Mouse (Mus musculus) common myeloid progenitor, adult 5-6 weeks (primary cell): ENCODE measurements around the gene Entpd1. TPM values are rescaled to one million over a fixed set of nuclear protein-coding genes. Genes with fewer than 3 reads are reported as not detected.
"Not testable (repeated sequence)": the region's sequence is repeated elsewhere in the genome, so short reads cannot be mapped to it uniquely, and the experiment has no call there.

ENCODE experiments used
- ATAC-seq: replicated peaks from 2 replicates; pipeline ENCODE4 v1.8.0; 2016; ENCODE audit warnings: low read depth, mild to moderate bottlenecking, moderate TSS enrichment, inconsistent platforms; ENCODE audit not compliant: poor library complexity, severe bottlenecking
- total RNA-seq: library from RNA; stranded (forward); fragments of 200-1000, 187-1606 nt; gene quantifications from 2 replicates; pipeline ENCODE4 v1.2.3, GENCODE M21; 2017

Gene Entpd1
- total RNA-seq: 7.8 and 11.9 TPM in 2 replicates

DNA sequence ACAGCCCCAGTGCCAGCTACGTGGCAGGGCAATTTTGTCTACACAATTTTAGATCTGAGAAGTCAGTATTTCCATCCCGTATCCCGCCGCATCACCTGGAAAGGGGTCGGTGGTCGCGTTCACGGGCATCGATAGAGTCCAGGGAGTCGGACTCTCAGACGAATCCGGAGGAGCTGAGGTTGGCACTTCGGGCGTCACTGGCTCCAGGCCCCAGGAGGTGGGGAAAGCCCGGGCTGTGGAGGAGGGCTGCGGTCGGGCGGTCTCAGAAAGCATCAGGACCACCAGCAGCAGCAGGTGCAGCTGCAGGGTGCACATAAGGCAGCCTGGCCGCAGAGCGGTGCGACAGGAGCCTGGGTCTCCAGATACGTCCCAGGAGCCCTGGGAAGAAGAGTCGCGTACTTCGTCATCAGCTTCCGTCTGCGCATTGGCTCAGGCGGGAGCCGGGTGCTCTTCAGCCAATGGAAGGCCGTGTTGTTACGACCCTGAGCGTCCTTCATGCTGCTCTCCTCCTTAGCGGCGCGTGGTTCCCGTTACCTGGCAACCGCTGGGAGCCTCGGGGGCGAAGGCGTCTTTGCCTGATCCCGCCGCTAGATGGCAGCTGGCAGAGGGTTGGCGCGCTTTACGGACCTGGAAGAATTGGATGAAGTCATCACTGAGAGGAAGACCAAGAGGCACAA, at the start of gene Entpd1, which contains the start of gene Tctn3:
Entpd1 (plus strand) TSS at position 537 of the 677 bp plus-strand sequence.
Tctn3 (minus strand) TSS at position 404 of the 677 bp plus-strand sequence.
- peak; percentile 99 for ATAC-seq

DNA sequence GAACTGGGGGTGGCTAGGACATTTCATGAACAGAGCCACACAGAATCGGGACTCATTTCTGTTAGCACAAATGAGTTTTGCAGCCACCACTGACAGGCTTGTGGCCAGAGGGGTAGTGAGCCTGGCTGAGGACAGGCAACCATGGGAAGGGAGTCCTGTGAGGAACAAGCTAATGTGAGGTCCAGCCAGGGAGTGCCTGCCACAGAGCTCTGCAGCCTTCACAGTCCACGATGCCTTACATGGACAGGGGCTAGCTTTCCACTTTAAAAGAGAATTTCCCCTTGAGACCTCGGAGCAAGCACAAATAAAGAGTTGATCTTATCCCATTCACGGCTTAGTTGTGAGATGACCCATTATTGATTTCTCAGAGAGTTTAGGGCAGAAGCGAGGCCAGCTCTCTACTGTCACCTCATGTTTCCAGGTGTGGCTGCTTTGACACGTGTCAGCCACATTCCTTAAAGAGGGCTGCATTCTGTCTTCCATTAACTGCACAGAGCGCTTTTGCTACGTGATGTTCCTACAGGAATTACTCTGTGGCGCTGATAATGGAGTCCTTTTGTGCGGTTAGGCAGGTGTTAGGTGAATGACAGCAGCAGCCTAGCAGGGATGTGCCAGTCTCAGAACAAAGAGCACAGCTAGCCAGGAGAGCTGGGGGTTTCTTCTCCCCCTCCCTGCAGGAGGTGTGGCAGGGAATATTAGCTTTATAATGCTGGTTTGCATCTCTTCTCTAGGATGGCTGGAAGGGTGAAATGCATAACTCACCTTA, 48.1 kb upstream of the Entpd1 start:
- no peak for ATAC-seq

DNA sequence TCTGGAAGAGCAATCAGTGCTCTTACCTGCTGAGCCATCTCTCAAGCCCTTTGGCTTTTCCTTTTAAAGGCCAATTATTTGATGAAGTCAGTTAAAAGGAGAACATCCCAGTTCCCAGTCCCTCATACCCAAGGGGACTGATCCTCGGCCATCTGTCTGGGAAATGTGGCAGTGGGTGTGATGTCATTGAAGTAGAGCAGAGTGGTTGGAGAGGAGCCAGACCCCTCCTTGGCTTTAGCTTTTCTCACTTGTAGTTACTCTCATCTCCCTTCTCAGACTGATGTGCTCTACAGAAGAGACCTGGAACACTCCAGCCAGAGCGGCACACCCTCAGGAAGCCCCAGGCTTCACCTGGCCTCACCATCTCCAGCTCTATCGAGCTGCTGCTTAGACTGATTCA, 44.5 kb upstream of the Entpd1 start:
- ATAC-seq: no peak

DNA sequence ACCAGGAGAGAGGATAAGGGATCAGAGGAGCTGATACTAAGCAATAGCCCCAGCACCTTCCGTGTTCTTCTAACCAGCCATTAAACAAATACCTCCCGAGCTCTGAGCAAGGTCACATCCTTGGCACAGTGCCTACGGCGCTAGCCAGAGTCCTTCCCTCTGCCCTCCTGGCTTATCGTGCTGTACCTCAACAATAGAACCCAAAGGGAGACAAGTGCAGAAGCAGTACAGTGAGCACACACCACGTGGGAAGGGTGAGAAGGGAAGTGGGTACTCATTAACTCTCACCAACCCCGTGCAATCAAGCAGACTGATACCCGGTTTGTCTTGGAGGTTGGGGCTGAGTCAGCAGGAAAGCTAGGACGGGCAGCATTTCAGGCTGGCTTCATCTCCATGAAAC, 41.4 kb upstream of the Entpd1 start:
- no peak for ATAC-seq

DNA sequence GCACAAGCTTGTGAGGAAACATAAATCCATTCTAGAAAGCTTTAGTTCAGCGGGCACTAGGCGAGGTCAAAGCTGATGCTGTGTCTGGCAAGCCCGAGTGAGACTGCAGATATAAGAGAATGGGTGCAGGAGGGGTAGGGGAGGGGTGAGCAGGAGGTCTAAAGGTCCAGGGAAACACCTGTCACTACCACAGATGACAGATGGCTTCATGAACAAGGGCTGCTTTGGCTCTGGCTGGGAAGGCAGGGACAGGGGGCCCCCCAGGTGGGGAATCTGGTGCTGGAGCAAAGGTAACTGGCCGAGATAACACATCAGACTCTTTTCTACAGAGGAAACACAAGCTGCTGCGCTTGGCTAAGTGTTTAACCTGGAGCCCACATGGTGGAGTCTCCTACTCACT, 36.7 kb upstream of the Entpd1 start:
- no peak for ATAC-seq

DNA sequence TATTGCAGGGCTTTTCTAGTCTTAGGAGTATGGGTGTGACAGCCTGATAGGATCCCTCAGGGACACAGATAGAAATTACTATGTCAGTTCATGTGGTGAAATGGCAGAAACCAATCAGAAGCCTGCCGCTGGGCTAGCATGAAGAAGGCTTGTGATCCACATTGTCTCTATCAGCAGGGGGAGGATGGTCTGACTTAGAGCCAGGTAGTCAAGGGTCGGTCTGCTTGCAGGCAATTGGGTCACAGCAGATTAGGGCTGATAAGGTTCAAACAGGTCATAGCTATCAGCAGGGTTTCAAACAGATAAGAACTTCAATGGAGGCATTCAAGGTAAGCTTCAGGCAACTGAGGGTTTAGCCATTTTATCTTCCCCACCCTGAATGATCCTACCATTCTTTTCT, 31.3 kb upstream of the Entpd1 start:
- ATAC-seq: no peak

DNA sequence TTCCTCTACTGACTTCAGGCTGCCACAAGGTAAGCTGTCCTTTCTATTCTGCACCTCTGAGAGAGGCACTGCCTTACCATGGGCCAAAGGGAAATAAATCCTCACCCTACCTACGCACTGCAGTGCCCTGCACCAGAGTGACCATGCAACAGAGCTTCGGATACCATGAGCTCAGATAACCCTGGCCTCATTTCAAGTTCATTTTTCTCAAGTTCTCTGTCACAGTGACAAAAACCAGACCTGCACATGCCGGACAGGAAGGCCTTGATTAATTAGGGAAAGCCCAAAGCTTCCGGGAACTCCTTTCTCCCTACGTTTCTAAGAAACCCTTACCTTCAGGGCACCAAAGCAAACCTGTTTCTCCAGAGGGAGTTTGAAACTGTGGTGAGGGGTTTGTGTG, 30.5 kb upstream of the Entpd1 start:
- no peak for ATAC-seq

DNA sequence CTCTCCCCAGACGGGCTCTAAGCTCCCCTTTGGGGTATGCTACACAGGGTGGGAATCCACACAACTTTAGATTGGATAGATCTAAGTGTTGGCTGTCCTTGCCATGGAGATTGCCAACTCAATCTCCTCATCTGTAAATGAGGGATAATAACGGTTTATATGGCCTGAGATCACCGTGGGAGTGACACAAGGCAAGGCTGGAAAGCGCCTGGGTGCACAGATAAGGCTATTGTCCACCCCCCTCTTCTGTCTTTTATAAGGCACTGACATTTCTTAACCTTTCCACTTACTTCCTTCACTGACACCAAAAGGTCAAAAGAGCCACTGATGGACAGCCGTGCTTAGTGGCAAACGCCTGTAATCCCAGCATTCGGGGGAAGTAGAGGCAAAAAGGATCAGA, 25.3 kb upstream of the Entpd1 start:
- no peak for ATAC-seq

DNA sequence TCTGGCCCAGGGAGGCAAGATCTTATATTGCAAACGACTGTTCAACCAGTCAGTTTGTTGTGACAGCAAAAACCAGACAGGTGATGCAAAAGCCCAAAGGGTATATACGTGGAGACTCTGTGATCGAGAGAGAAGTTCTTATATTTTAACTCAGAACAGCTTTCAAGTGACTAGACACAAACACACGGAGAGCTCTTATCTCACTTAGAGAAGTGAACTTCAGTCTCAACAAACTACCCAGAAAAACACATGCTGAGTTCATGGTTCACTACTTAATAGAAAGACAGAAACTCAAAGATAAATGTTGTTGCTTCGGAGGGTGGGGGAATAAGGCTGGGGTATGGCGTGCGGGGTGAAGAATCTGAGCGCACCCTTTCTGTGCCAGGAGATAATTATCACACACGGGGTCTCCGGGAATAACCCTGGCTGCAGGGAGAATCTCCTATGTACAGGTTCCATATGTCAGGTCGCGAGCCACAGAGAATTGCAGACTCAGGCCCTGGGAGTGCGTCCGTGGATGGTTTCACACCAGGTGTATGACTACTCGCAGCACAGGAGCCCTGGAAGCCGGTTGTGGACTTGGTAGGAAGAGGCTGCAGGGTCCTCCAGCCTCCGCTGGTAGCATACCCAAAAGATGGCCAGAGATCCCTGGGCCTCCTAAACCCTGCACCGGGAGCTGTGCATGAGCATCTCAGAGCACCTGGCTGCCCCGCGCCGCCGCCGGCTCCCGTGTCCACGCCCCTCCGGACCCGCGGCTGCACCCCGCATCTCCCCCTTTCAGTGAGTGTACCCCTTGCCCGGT, 24.5 kb upstream of the Entpd1 start:
- no peak for ATAC-seq

DNA sequence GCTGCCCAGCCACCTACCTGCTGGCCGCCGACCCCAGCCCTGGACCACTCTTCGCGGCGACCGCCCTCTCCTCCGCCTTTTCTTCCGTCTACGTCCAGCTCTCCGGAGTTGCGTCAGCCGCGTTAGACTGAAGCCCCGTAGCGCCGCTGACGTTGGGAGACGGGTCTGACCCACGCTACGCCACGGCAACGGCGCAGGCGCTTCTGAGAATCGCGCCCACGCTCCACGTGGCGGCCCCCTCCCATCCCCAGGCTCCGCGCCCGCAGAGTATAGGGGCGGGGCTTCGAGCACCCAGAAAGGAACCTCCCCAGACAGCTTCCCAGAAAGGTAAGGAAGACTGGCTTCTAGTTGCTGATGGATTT, 23.9 kb upstream of the Entpd1 start, which contains the start of gene Aldh18a1:
Aldh18a1 (minus strand) TSS at position 171 of the 362 bp plus-strand sequence.
- ATAC-seq: peak; percentile 91

DNA sequence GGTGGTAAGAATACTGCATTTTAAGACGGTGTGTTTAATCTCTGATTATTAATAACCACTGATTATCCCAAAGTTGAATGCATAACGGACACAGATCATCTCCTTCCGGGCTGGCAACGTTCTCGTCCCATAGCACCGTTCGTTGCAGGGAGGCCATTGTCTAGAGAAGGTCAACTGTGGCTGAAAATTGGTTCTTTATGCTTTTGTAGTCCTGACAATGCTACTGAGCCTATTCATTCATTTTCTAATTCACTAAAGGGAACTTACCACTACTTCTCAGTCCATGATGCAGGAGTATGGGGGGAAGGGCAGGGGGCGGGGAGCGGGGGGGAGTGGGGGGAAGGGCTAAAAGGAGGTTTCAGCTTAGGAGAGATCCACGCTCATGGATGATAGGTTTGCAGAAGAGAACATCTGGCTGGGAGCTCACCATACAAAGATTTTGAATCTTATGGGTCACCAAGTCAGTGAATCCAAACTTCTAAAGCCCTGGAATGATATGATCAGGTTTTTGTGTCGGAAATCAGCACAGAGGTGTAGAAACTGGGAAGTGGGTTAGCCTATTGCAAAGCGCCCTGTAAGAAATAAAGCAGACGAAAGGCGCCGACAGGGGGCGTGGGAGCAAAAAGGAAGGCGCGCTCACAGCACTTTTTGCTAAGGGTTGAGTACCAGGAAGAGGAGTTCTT, 23.2 kb upstream of the Entpd1 start:
- ATAC-seq: peak; percentile 80

DNA sequence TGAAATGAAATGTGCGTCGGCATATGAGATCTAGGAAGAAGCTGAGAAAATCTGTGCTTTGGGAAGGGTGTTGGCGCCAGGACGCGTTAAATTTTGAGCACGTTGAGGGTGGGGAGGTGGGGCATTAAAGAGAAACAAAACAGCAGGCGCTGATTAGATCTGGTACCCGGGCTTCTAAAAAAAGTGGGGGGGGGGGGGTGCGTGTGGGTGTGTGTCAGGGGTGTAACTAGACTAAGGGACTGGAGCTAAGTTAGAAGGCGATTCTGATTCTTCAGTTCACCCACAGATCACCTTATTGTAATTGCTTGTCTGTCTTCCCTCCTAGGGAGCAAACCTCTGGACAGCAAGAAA, 22.7 kb upstream of the Entpd1 start:
- no peak for ATAC-seq

DNA sequence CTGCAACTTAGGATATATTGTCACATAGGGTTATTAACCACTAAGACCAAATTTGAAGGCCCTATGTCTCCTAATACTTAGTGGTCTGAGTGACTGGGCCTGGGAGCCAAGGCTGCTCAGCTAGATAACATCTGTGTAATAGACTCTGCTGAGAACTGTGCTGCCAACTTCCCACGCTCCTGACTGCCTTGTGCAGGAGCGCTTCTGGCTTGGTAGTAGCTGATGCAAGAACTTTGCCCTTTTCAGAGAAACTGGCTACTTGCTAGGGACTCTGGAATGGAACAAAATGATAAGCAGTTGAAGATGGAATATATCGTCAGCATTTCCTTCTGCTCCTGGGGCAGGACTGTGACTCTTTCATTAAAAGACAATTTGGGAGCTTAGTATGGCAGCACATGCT, 16.9 kb upstream of the Entpd1 start:
- ATAC-seq: no peak

DNA sequence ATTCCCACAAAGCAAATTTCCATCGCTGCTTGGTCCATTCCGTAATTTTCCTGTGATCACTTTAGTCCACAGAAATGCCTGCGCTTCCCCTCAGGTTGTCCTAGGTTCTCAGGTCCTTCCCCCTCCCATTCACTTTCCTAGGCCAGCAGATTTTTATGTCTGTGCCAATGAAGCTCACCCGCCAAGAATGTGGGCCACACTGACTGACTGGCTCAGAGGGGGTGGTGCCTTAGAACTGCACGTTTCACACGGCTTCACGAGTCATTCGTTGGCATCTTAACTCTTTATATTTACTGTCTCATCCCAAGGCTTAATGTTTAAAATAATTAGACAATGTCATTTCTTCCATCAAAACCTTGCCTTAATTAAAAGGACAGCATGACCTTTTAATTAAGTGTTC, 16.3 kb upstream of the Entpd1 start:
- no peak for ATAC-seq

DNA sequence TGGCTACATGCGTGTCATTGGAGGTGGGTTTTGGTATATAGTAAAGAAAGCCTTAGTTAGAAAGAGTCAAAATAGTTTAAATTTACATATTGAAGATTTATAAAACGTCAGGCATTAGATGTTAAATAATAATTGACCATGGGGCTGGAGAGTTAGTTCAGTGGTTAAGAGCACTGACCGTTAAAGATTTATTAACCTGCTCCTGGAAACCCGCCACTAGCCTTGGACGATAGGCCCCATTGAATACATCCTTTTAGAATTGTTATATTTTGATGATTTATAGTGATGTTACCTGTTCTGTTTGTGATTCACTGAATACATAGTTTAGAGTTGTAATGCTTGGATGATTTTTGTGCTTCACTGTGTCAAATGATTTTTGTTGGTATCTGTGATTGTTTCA, 11.3 kb upstream of the Entpd1 start:
- ATAC-seq: not testable (repeated sequence)

DNA sequence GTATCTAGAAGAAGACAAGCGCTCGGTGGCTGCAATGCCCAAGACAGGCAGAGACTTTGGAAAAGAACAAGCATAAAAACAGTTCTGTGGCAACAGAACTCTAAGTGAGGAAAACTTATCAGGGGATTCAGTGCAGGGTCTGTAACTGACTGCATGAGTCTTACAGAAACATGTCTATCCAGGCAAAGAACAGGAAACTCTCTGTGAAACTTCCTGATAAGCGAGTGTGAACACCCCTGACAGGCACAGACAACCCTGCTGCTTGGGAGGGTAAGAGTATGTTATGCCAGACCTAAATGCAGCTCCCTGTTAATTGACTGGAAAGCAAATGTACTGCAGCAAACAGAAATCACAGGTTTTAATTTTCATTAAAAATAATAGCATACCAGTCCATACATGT, 10.3 kb upstream of the Entpd1 start:
- 0 out of 2 replicates have a peak, but pooled peaks have one; percentile 22 for ATAC-seq

DNA sequence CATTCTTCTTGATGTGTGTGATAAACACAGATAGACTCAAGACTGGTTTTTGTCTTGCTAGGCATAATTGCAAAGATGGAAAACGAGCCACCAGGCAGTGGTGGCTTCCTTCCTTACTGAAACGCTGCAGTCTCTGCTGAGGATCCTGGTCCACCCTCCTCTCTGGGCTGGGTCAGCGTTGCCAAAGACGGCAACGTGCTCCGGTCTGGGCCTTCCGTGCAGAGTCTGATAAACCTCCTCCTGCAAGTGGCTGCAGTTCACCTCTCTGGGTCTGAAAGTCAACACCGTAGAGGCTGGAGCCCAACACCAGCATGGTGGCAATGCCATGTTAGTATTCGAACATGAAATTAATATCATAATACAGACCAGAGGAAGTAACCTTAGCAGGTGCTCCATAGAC, 7.0 kb upstream of the Entpd1 start:
- ATAC-seq: no peak

DNA sequence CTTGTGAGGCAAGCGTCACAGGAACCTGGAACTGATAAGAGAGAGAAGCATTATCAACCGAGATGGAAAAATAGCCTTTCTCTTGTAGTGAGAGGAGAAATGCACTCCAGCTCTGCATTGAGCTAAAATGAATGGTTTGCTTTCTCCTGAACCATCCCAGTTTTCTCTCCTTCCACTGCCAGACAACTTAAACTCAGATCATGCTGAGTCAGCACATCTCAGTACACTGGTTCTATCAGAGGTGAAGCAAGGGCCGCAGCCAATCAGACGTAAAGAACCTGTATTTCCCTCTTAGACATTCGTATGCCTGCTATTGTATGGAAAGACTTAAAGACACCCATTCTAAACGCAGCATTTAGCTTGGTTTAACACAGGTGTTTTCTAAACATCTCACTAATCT, 4.5 kb upstream of the Entpd1 start:
- ATAC-seq: no peak

DNA sequence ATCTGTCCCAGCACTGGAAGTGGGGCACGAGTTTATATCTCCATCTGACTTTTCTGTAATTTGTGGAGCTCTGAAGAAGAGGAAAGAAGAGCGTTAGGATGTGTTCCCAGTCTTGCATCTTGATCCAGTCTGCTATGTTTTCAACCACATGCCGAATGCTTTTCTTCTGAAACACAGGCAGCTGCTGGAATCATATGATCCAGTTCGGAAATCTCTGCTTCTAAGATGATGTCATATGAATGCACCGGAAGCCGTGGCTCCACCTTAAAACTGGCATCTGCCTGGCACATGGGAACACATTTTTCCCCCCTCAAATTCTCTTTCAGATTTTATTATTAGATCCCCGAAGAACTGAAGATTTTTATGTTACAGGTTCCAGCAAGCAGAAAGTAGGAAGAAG, 2.6 kb downstream of the Entpd1 start:
- no peak for ATAC-seq

DNA sequence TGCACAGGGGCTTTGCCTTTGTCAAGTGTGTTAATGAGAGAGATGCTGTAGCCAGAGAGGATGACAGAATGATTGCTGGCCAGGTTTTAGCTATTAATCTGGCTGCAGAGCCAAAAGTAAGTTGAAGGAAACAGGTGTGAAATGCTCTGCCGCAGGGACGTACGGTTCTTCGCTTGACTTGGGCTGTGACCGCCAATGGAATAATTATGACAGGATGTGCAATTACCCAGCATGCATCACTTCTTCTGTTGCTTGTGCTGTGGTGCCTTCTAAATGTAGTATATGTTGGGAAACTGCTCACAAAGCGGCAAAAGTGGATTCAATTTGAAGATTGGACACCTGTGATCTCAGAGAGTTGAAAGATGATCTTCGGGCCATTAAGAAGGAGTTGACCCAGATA, 3.9 kb downstream of the Entpd1 start:
- no peak for ATAC-seq
